ENCODE assay signal across 22 mouse cellular contexts in the genomic region with DNA sequence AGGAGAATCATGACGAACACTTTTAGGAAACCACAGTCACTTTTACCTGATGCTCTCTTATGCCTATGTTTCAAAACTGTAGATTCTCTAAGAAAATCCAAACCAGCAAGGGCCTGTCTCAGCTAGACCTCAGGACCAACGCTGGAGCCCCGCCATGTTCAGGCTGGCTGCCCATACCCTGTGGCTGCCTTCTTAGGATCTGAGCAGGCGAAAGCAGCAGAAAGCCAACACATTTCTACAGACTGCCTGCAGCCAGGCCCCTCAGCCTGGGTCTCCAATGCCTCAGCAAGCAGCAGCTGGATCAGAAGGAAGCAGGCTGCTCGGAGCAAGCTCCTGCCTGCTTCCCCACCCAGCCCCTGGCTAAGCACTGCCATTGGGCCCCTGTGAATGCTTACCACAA.
"Had no signal": no experiment of that assay in that cellular context is flagged by ENCODE, and none has a peak within 500 bp of the region (broad histone marks: within the 10 kb centered on the region; RNA-seq: fewer than 3 reads in every experiment).

No protein-coding gene starts in this region.

- H3K27me3 ChIP-seq: limb, embryonic 12.5 days; limb, embryonic 15.5 days; midbrain, embryonic 13.5 days; neural tube, embryonic 13.5 days; stomach, embryonic 15.5 days had no signal

- ATAC-seq: lung, postnatal 0 days; midbrain, embryonic 13.5 days; midbrain, embryonic 16.5 days had no signal

- H3K9ac ChIP-seq: limb, embryonic 12.5 days; limb, embryonic 15.5 days; liver, embryonic 14.5 days; liver, postnatal 0 days; lung, embryonic 14.5 days; midbrain, embryonic 13.5 days; neural tube, embryonic 13.5 days; stomach, embryonic 15.5 days had no signal

- H3K4me3 ChIP-seq: layer of hippocampus, adult 2 months; limb, embryonic 12.5 days; limb, embryonic 15.5 days; midbrain, embryonic 10.5 days; midbrain, embryonic 13.5 days; myocyte; neural tube, embryonic 13.5 days; stomach, embryonic 15.5 days had no signal

- H3K27ac ChIP-seq: layer of hippocampus, adult 2 months; limb, embryonic 12.5 days; limb, embryonic 15.5 days; liver, embryonic 14.5 days; macrophage; midbrain, embryonic 10.5 days; midbrain, embryonic 13.5 days; neural tube, embryonic 13.5 days; stomach, embryonic 15.5 days had no signal

- H3K4me1 ChIP-seq: limb, embryonic 12.5 days; limb, embryonic 15.5 days; midbrain, embryonic 10.5 days; midbrain, embryonic 13.5 days; neural tube, embryonic 13.5 days; stomach, embryonic 15.5 days had no signal

- H3K9me3 ChIP-seq: limb, embryonic 12.5 days; limb, embryonic 15.5 days; midbrain, embryonic 10.5 days; midbrain, embryonic 13.5 days; neural tube, embryonic 13.5 days; stomach, embryonic 15.5 days had no signal

- DNase-seq: kidney, postnatal 14 days; kidney, postnatal 4 days; layer of hippocampus, adult 9-11 months; liver, postnatal 0 days; lung, embryonic 14.5 days; retina, postnatal 1 day; right cerebral cortex, postnatal 25 days; spleen, adult 18-20 months; thymus, postnatal 36 days had no signal

- H3K4me2 ChIP-seq: limb, embryonic 12.5 days; limb, embryonic 15.5 days; liver, embryonic 11.5 days; lung, embryonic 14.5 days; midbrain, embryonic 13.5 days; neural tube, embryonic 13.5 days; stomach, embryonic 15.5 days had no signal
